Mouse (Mus musculus) testis, adult 2 months (tissue): ENCODE data around the gene Rbms3.

Experiments used
- CTCF ChIP-seq: fragments of 200-500 bp; IDR thresholded peaks from 2 replicates; pipeline ENCODE4 v1.5.1; 2012; ENCODE audit warnings: low read depth, mild to moderate bottlenecking, inconsistent platforms, low read length, moderate library complexity; ENCODE audit not compliant: control insufficient read depth, insufficient read depth, insufficient replicate concordance
- POLR2A ChIP-seq: fragments of 200-500 bp; IDR thresholded peaks from 2 replicates; pipeline ENCODE4 v1.6.1; 2012; ENCODE audit warnings: low read depth, mild to moderate bottlenecking, inconsistent platforms, low read length, moderate library complexity; ENCODE audit not compliant: control insufficient read depth

GRCm38 (mm10) chr9:117364610-117365009 lies 265.1 kb downstream of the Rbms3 start:
- TF ChIP-seq POLR2A (no peak), CTCF (no peak)
